Mouse (Mus musculus) E14TG2a.4 (cell line): ENCODE measurements around the gene Ppm1h.

Experiments used
- H3K27me3 ChIP-seq: 2 replicates; pipeline ENCODE4 v1.6.1; 2014; ENCODE audit warnings: low read length, control low read depth; ENCODE audit not compliant: insufficient read depth
- H3K36me3 ChIP-seq: 2 replicates; pipeline ENCODE4 v1.6.1; 2014; ENCODE audit warnings: low read length, control low read depth; ENCODE audit not compliant: insufficient read depth
- H3K4me1 ChIP-seq: replicated peaks from 2 replicates; pipeline ENCODE4 v1.6.1; 2014; ENCODE audit warnings: low read depth, low read length, control low read depth
- H3K4me3 ChIP-seq: replicated peaks from 2 replicates; pipeline ENCODE4 v1.5.1; 2014; ENCODE audit warnings: mild to moderate bottlenecking, low read length
- H3K9me3 ChIP-seq: 2 replicates; pipeline ENCODE4 v1.6.1; 2014; ENCODE audit warnings: low read length, control low read depth
- CTCF ChIP-seq: conservative IDR thresholded peaks from 2 replicates; pipeline ENCODE4 v1.5.1; 2014; ENCODE audit warnings: low read length
- NANOG ChIP-seq: IDR thresholded peaks from 2 replicates; pipeline ENCODE4 v1.6.1; 2014; ENCODE audit warnings: borderline replicate concordance, low read length, mixed read lengths
- POU5F1 ChIP-seq: IDR thresholded peaks from 2 replicates; pipeline ENCODE4 v1.6.1; 2014; ENCODE audit warnings: low read length, borderline replicate concordance

Gene Ppm1h

GRCm38 (mm10) chr10:122845471-122845870, 166.9 kb downstream of the Ppm1h start:
- Histone ChIP-seq H3K9me3 (no peaks in the 10 kb centered on the region), H3K36me3 (no peaks in the 10 kb centered on the region), H3K27me3 (no peaks in the 10 kb centered on the region; the same call in 1 of the 2 replicates), H3K4me3 (no peak overlapping the region), H3K4me1 (peaks cover 11% of the 10 kb centered on the region)
- TF ChIP-seq CTCF (no peak), NANOG (no peak), POU5F1 (no peak)

- Histone ChIP-seq H3K27me3 (no peaks in the 10 kb centered on the region; the same call in 1 of the 2 replicates), H3K4me1 (peaks cover 11% of the 10 kb centered on the region), H3K36me3 (no peaks in the 10 kb centered on the region), H3K4me3 (no peak overlapping the region), H3K9me3 (no peaks in the 10 kb centered on the region)
- TF ChIP-seq CTCF (no peak), NANOG (no peak)
These were observed 167.9 kb downstream of the Ppm1h start for GRCm38 (mm10) chr10:122846476-122846875.

- H3K9me3 ChIP-seq, result no peaks in the 10 kb centered on the region
- no peaks in the 10 kb centered on the region for H3K36me3 ChIP-seq
- H3K27me3 ChIP-seq, result no peaks in the 10 kb centered on the region
- no peak for TF ChIP-seq POU5F1
- no peak for TF ChIP-seq NANOG
- TF ChIP-seq CTCF, result no peak
- H3K4me1 ChIP-seq, result peaks cover 11% of the 10 kb centered on the region
- H3K4me3 ChIP-seq, result no peak overlapping the region
These were observed 169.5 kb downstream of the Ppm1h start for GRCm38 (mm10) chr10:122848020-122848457.

GRCm38 (mm10) chr10:122851267-122852160, 173.0 kb downstream of the Ppm1h start:
- H3K9me3 ChIP-seq, result no peaks in the 10 kb centered on the region
- H3K36me3 ChIP-seq, result no peaks in the 10 kb centered on the region
- no peaks in the 10 kb centered on the region for H3K4me1 ChIP-seq
- peaks cover 2% of the 10 kb centered on the region; the same call in 1 of the 2 replicates for H3K27me3 ChIP-seq
- no peak overlapping the region for H3K4me3 ChIP-seq
- TF ChIP-seq NANOG (no peak), CTCF (no peak), POU5F1 (no peak)

GRCm38 (mm10) chr10:122854571-122854970, 176.0 kb downstream of the Ppm1h start:
- H3K27me3 ChIP-seq, result peaks cover 2% of the 10 kb centered on the region; the same call in 1 of the 2 replicates
- TF ChIP-seq POU5F1 (no peak), CTCF (no peak), NANOG (no peak)
- no peak overlapping the region for H3K4me3 ChIP-seq
- no peaks in the 10 kb centered on the region for H3K9me3 ChIP-seq
- H3K36me3 ChIP-seq, result no peaks in the 10 kb centered on the region
- 0 out of 2 replicates have a peak, but pooled peaks cover 4% of the 10 kb centered on the region for H3K4me1 ChIP-seq

- Histone ChIP-seq H3K27me3 (peaks cover 2% of the 10 kb centered on the region; the same call in 1 of the 2 replicates), H3K4me3 (no peak overlapping the region), H3K36me3 (no peaks in the 10 kb centered on the region), H3K9me3 (no peaks in the 10 kb centered on the region), H3K4me1 (0 out of 2 replicates have a peak, but pooled peaks cover 6% of the 10 kb centered on the region)
- no peak for TF ChIP-seq CTCF
- TF ChIP-seq NANOG, result no peak
- no peak for TF ChIP-seq POU5F1
These were observed 176.6 kb downstream of the Ppm1h start for GRCm38 (mm10) chr10:122855149-122855548.

GRCm38 (mm10) chr10:122856040-122856764, 177.6 kb downstream of the Ppm1h start:
- TF ChIP-seq NANOG (no peak), POU5F1 (no peak), CTCF (no peak)
- Histone ChIP-seq H3K4me3 (no peak overlapping the region), H3K4me1 (0 out of 2 replicates have a peak, but pooled peaks cover 6% of the 10 kb centered on the region), H3K36me3 (no peaks in the 10 kb centered on the region), H3K9me3 (no peaks in the 10 kb centered on the region), H3K27me3 (peaks cover 2% of the 10 kb centered on the region; the same call in 1 of the 2 replicates)

GRCm38 (mm10) chr10:122857155-122857554, 178.6 kb downstream of the Ppm1h start:
- 0 out of 2 replicates have a peak, but pooled peaks cover 7% of the 10 kb centered on the region for H3K4me1 ChIP-seq
- no peak for TF ChIP-seq POU5F1
- TF ChIP-seq CTCF, result no peak
- no peak for TF ChIP-seq NANOG
- H3K9me3 ChIP-seq, result no peaks in the 10 kb centered on the region
- no peak overlapping the region for H3K4me3 ChIP-seq
- H3K27me3 ChIP-seq, result peaks cover 2% of the 10 kb centered on the region; the same call in 1 of the 2 replicates
- no peaks in the 10 kb centered on the region for H3K36me3 ChIP-seq
